Mouse (Mus musculus): ENCODE measurements around the gene Esyt2. TPM values are rescaled to one million over a fixed set of nuclear protein-coding genes. Genes with fewer than 3 reads are reported as not detected.
"Not testable (repeated sequence)": the region's sequence is repeated elsewhere in the genome, so short reads cannot be mapped to it uniquely, and the experiment has no call there.

The Esyt2 gene
- polyA plus RNA-seq, 1 experiment from 2014 or later: 8.3 TPM

GRCm38 (mm10) chr12:116262555-116263341 lies 18.2 kb upstream of the Esyt2 start, which contains the start of gene Wdr60:
Gene Wdr60, minus strand, starts transcription at chr12:116263022.
- peak; percentile 98 for ATAC-seq (ENCODE audit: low read depth)

GRCm38 (mm10) chr12:116264756-116265155 lies 16.2 kb upstream of the Esyt2 start:
- DNase-seq (no peak), ATAC-seq (ENCODE audit: low read depth) (peak; percentile 21)
- WGBS (ENCODE audit: insufficient replicate concordance): 37% methylated on average over 2 of the region's 2 CpGs
- peaks cover 36% of the 10 kb centered on the region for H3K4me1 ChIP-seq (replicated peaks)
- H3K27me3 ChIP-seq: no peaks in the 10 kb centered on the region
- no peak overlapping the region for H3K9ac ChIP-seq
- peak overlapping the region; percentile 66 for H3K27ac ChIP-seq
- no peak overlapping the region for H3K4me3 ChIP-seq (replicated peaks)
- H3K36me3 ChIP-seq: no peaks in the 10 kb centered on the region
- no peak overlapping the region for H3K4me2 ChIP-seq
- no peaks in the 10 kb centered on the region for H3K9me3 ChIP-seq (replicated peaks)

More at GRCm38 (mm10) chr12:116262555-116263341, 18.2 kb upstream of the Esyt2 start, which contains the start of gene Wdr60:
- Histone ChIP-seq H3K9me3 (replicated peaks) (no peaks in the 10 kb centered on the region), H3K9ac (peak within 1 kb of the TSS; percentile 78), H3K36me3 (no peaks in the 10 kb centered on the region), H3K27me3 (no peaks in the 10 kb centered on the region), H3K4me1 (replicated peaks) (peaks cover 33% of the 10 kb centered on the region), H3K27ac (0 out of 2 replicates have a peak within 1 kb of the TSS, but pooled peaks have one; percentile 36), H3K4me2 (peak within 1 kb of the TSS; percentile 90), H3K4me3 (replicated peaks) (peak within 1 kb of the TSS; percentile 68)
- WGBS (ENCODE audit: insufficient replicate concordance): 5% methylated on average over 46 of the region's 47 CpGs
- DNase-seq: peak; percentile 84

- H3K36me3 ChIP-seq: no peaks in the 10 kb centered on the region
- no peaks in the 10 kb centered on the region for H3K9me3 ChIP-seq (replicated peaks)
- H3K4me1 ChIP-seq (replicated peaks): peaks cover 40% of the 10 kb centered on the region
- no peak overlapping the region for H3K9ac ChIP-seq
- WGBS (ENCODE audit: insufficient replicate concordance): 46% methylated on average over 2 of the region's 2 CpGs
- H3K27ac ChIP-seq: peak overlapping the region; percentile 66
- H3K4me2 ChIP-seq: no peak overlapping the region
- no peak for DNase-seq
- ATAC-seq (ENCODE audit: low read depth): peak; percentile 53
- no peak overlapping the region for H3K4me3 ChIP-seq (replicated peaks)
- H3K27me3 ChIP-seq: no peaks in the 10 kb centered on the region
These were observed 15.7 kb upstream of the Esyt2 start for GRCm38 (mm10) chr12:116265275-116265674.

GRCm38 (mm10) chr12:116269450-116269849 lies 11.5 kb upstream of the Esyt2 start:
- WGBS (ENCODE audit: insufficient replicate concordance): 42% methylated on average over 5 of the region's 5 CpGs
- no peaks in the 10 kb centered on the region for H3K27me3 ChIP-seq

GRCm38 (mm10) chr12:116270538-116270937 lies 10.5 kb upstream of the Esyt2 start:
- Histone ChIP-seq H3K27ac (no peak overlapping the region), H3K36me3 (no peaks in the 10 kb centered on the region), H3K4me3 (replicated peaks) (no peak overlapping the region), H3K4me2 (no peak overlapping the region), H3K4me1 (replicated peaks) (peaks cover 29% of the 10 kb centered on the region), H3K9me3 (replicated peaks) (no peaks in the 10 kb centered on the region), H3K9ac (no peak overlapping the region), H3K27me3 (no peaks in the 10 kb centered on the region)
- WGBS (ENCODE audit: insufficient replicate concordance): 53% methylated on average over 1 of the region's 1 CpGs
- ATAC-seq (ENCODE audit: low read depth): no peak
- no peak for DNase-seq

More at GRCm38 (mm10) chr12:116269450-116269849, 11.5 kb upstream of the Esyt2 start:
- H3K36me3 ChIP-seq: no peaks in the 10 kb centered on the region
- no peak for DNase-seq
- peak overlapping the region; percentile 55; the same call in 1 of the 2 replicates for H3K27ac ChIP-seq
- H3K4me3 ChIP-seq (replicated peaks): no peak overlapping the region
- no peaks in the 10 kb centered on the region for H3K9me3 ChIP-seq (replicated peaks)
- peak; percentile 73 for ATAC-seq (ENCODE audit: low read depth)
- no peak overlapping the region for H3K4me2 ChIP-seq
- peaks cover 35% of the 10 kb centered on the region for H3K4me1 ChIP-seq (replicated peaks)
- no peak overlapping the region for H3K9ac ChIP-seq

- no peak for DNase-seq
- H3K27ac ChIP-seq: no peak overlapping the region
- 89% methylated on average over 2 of the region's 2 CpGs for WGBS (ENCODE audit: insufficient replicate concordance)
- H3K9me3 ChIP-seq (replicated peaks): no peaks in the 10 kb centered on the region
- no peaks in the 10 kb centered on the region for H3K36me3 ChIP-seq
- H3K4me3 ChIP-seq (replicated peaks): no peak overlapping the region
- H3K4me1 ChIP-seq (replicated peaks): peaks cover 30% of the 10 kb centered on the region
- H3K4me2 ChIP-seq: no peak overlapping the region
- H3K27me3 ChIP-seq: no peaks in the 10 kb centered on the region
- H3K9ac ChIP-seq: no peak overlapping the region
- ATAC-seq (ENCODE audit: low read depth): no peak
These were observed 9.9 kb upstream of the Esyt2 start for GRCm38 (mm10) chr12:116271071-116271470.

- no peak overlapping the region for H3K4me3 ChIP-seq (replicated peaks)
- H3K4me1 ChIP-seq (replicated peaks): peaks cover 55% of the 10 kb centered on the region
- H3K27me3 ChIP-seq: no peaks in the 10 kb centered on the region
- H3K4me2 ChIP-seq: no peak overlapping the region
- H3K36me3 ChIP-seq: no peaks in the 10 kb centered on the region
- H3K9me3 ChIP-seq (replicated peaks): no peaks in the 10 kb centered on the region
- ATAC-seq (ENCODE audit: low read depth) (no peak), DNase-seq (no peak)
- H3K9ac ChIP-seq: no peak overlapping the region
- H3K27ac ChIP-seq: no peak overlapping the region; the same call in 1 of the 2 replicates
- 59% methylated on average over 1 of the region's 1 CpGs for WGBS (ENCODE audit: insufficient replicate concordance)
These were observed 7.3 kb upstream of the Esyt2 start for GRCm38 (mm10) chr12:116273733-116274132.

- H3K9me3 ChIP-seq (replicated peaks); H3K9ac ChIP-seq; H3K4me2 ChIP-seq; H3K36me3 ChIP-seq; H3K4me3 ChIP-seq (replicated peaks); ATAC-seq (ENCODE audit: low read depth); DNase-seq; H3K27me3 ChIP-seq: not testable (repeated sequence)
- WGBS (ENCODE audit: insufficient replicate concordance): 72% methylated on average over 2 of the region's 2 CpGs
- Histone ChIP-seq H3K4me1 (replicated peaks) (peaks cover 57% of the 10 kb centered on the region), H3K27ac (peak within 1 kb of the TSS; percentile 77)
These were observed 5.9 kb upstream of the Esyt2 start, which contains the start of gene Gm11027 for GRCm38 (mm10) chr12:116275086-116275485. Gene Gm11027, plus strand, starts transcription at chr12:116275386.

- H3K27ac ChIP-seq: peak overlapping the region; percentile 77; the same call in 1 of the 2 replicates
- no peak overlapping the region for H3K9ac ChIP-seq
- no peaks in the 10 kb centered on the region for H3K9me3 ChIP-seq (replicated peaks)
- WGBS (ENCODE audit: insufficient replicate concordance): 66% methylated on average over 4 of the region's 4 CpGs
- no peak overlapping the region for H3K4me3 ChIP-seq (replicated peaks)
- no peaks in the 10 kb centered on the region for H3K27me3 ChIP-seq
- H3K4me1 ChIP-seq (replicated peaks): peaks cover 60% of the 10 kb centered on the region
- no peak for ATAC-seq (ENCODE audit: low read depth)
- DNase-seq: no peak
- no peak overlapping the region for H3K4me2 ChIP-seq
- no peaks in the 10 kb centered on the region for H3K36me3 ChIP-seq
These were observed 5.4 kb upstream of the Esyt2 start for GRCm38 (mm10) chr12:116275631-116276030.

GRCm38 (mm10) chr12:116276961-116277360 lies 4.0 kb upstream of the Esyt2 start:
- Histone ChIP-seq H3K4me3 (replicated peaks) (no peak overlapping the region), H3K36me3 (no peaks in the 10 kb centered on the region), H3K9me3 (replicated peaks) (no peaks in the 10 kb centered on the region), H3K9ac (no peak overlapping the region), H3K27me3 (no peaks in the 10 kb centered on the region), H3K4me1 (replicated peaks) (peaks cover 63% of the 10 kb centered on the region), H3K4me2 (peak overlapping the region; percentile 21; the same call in 1 of the 2 replicates), H3K27ac (peak overlapping the region; percentile 77)
- ATAC-seq (ENCODE audit: low read depth) (no peak), DNase-seq (peak; percentile 50)
- 7% methylated on average over 2 of the region's 2 CpGs for WGBS (ENCODE audit: insufficient replicate concordance)

GRCm38 (mm10) chr12:116278541-116278940 lies 2.5 kb upstream of the Esyt2 start:
- ATAC-seq (ENCODE audit: low read depth) (no peak), DNase-seq (no peak)
- Histone ChIP-seq H3K27ac (peak overlapping the region; percentile 63), H3K9me3 (replicated peaks) (no peaks in the 10 kb centered on the region), H3K36me3 (no peaks in the 10 kb centered on the region), H3K27me3 (no peaks in the 10 kb centered on the region), H3K4me1 (replicated peaks) (peaks cover 67% of the 10 kb centered on the region), H3K4me2 (no peak overlapping the region), H3K9ac (no peak overlapping the region), H3K4me3 (replicated peaks) (no peak overlapping the region)
- 41% methylated on average over 1 of the region's 1 CpGs for WGBS (ENCODE audit: insufficient replicate concordance)

Measured in liver, embryonic 13.5 days (tissue).